Mouse (Mus musculus): ENCODE results near the gene Gm37240. TPM values are rescaled to one million over a fixed set of nuclear protein-coding genes. Genes with fewer than 3 reads are reported as not detected.

Gm37240 gene
- polyA plus RNA-seq, 1 experiment from 2014 or later = 12.7 TPM

DNA sequence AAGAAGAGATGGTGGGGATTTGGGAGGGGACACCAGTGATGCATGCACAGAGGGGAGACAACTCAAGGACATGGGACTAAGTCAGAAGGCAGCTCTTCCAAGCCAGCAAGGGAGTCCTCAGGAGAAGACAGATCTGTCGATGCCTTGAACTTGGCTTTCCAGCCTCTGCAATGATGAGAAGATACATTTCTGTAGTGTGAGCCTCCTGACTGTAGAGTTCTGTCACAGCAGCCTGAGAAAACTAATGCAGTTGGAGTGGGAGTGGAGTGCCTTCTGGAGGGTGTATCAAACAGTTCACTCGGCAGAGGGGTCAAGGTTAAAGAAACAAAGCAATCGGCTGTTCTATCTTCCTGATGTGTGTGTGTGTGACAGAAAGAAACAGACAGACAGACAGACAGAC, 546.8 kb downstream of the Gm37240 start:
- H3K36me3 ChIP-seq = no peaks in the 10 kb centered on the region
- peaks cover 22% of the 10 kb centered on the region for H3K4me1 ChIP-seq (replicated peaks)
- H3K4me2 ChIP-seq = no peak overlapping the region
- H3K27ac ChIP-seq = peak overlapping the region; percentile 16; the same call in 1 of the 2 replicates
- no peaks in the 10 kb centered on the region for H3K9me3 ChIP-seq (replicated peaks)
- no peaks in the 10 kb centered on the region for H3K27me3 ChIP-seq
- no peak overlapping the region for H3K9ac ChIP-seq
- WGBS = 40% methylated on average over 3 of the region's 3 CpGs
- no peak for ATAC-seq (replicated peaks; ENCODE audit: insufficient number of reproducible peaks, insufficient read depth, low FRiP score, low read depth)
- H3K4me3 ChIP-seq = no peak overlapping the region

DNA sequence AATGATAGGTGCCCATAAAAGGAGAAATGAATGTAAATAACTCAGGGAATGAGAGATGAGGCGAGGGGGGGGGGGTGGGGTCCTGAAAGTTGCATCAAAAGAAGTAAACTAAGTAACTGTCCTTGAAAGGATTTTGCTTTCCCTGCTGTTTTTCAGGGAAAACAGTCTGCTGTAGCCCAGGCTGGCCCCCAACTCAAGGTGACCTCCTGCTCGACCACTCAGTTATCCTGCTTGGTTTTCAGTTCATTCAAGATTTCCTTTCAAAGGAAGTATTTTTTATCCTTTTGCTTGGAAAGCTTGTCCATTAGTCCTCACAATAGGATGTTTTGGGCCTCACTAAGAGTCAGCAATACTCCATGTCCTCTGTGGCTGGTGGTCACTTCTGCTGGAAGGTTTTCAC, 547.4 kb downstream of the Gm37240 start:
- no peaks in the 10 kb centered on the region for H3K9me3 ChIP-seq (replicated peaks)
- H3K36me3 ChIP-seq = no peaks in the 10 kb centered on the region
- H3K9ac ChIP-seq = no peak overlapping the region
- no peak for ATAC-seq (replicated peaks; ENCODE audit: insufficient number of reproducible peaks, insufficient read depth, low FRiP score, low read depth)
- H3K27me3 ChIP-seq = no peaks in the 10 kb centered on the region
- peaks cover 22% of the 10 kb centered on the region for H3K4me1 ChIP-seq (replicated peaks)
- H3K4me2 ChIP-seq = no peak overlapping the region
- 70% methylated on average over 2 of the region's 2 CpGs for WGBS
- peak overlapping the region; percentile 16; the same call in 1 of the 2 replicates for H3K27ac ChIP-seq
- no peak overlapping the region for H3K4me3 ChIP-seq

DNA sequence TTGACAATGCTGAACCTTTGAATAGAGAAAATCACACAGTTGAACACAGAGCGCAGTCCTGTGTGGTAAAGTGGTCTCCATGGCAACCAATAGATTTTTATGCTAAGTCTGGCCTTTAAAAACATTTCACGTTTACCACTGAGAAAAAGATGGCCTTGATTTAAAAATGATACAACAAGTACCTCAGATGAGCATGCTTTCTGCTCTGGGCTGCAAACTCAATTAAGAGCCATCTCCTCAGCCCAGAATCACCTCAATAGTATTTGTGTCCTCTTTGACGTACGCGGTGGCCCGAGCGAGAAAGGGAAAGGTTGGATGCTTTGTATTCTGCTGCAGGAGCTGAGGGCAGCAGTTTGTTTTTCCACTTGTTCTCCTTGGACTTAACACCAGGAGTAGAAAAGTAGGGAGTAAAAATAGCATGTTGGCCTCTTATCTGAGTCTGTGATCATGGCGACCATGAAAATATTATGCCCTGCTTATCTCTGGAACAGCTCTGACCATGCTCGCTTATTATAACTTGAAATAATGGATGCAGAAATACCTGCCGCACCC, 548.0 kb downstream of the Gm37240 start:
- peak; percentile 59; the same call in 1 of the 2 replicates for ATAC-seq (replicated peaks; ENCODE audit: insufficient number of reproducible peaks, insufficient read depth, low FRiP score, low read depth)
- Histone ChIP-seq H3K27me3 (no peaks in the 10 kb centered on the region), H3K27ac (peak overlapping the region; percentile 62; the same call in 1 of the 2 replicates), H3K9me3 (replicated peaks) (no peaks in the 10 kb centered on the region), H3K4me2 (0 out of 2 replicates have a peak overlapping the region, but pooled peaks have one; percentile 3), H3K4me1 (replicated peaks) (peaks cover 22% of the 10 kb centered on the region), H3K36me3 (no peaks in the 10 kb centered on the region), H3K4me3 (no peak overlapping the region), H3K9ac (no peak overlapping the region)
- WGBS = 52% methylated on average over 10 of the region's 10 CpGs

GRCm38 (mm10) chr3:85338755-85339095, 548.6 kb downstream of the Gm37240 start:
- Histone ChIP-seq H3K27me3 (no peaks in the 10 kb centered on the region), H3K4me1 (replicated peaks) (peaks cover 22% of the 10 kb centered on the region), H3K27ac (0 out of 2 replicates have a peak overlapping the region, but pooled peaks have one; percentile 62), H3K4me3 (no peak overlapping the region), H3K9me3 (replicated peaks) (no peaks in the 10 kb centered on the region), H3K9ac (no peak overlapping the region), H3K36me3 (no peaks in the 10 kb centered on the region), H3K4me2 (no peak overlapping the region)
- ATAC-seq (replicated peaks; ENCODE audit: insufficient number of reproducible peaks, insufficient read depth, low FRiP score, low read depth) = no peak
- 85% methylated on average over 3 of the region's 3 CpGs for WGBS

DNA sequence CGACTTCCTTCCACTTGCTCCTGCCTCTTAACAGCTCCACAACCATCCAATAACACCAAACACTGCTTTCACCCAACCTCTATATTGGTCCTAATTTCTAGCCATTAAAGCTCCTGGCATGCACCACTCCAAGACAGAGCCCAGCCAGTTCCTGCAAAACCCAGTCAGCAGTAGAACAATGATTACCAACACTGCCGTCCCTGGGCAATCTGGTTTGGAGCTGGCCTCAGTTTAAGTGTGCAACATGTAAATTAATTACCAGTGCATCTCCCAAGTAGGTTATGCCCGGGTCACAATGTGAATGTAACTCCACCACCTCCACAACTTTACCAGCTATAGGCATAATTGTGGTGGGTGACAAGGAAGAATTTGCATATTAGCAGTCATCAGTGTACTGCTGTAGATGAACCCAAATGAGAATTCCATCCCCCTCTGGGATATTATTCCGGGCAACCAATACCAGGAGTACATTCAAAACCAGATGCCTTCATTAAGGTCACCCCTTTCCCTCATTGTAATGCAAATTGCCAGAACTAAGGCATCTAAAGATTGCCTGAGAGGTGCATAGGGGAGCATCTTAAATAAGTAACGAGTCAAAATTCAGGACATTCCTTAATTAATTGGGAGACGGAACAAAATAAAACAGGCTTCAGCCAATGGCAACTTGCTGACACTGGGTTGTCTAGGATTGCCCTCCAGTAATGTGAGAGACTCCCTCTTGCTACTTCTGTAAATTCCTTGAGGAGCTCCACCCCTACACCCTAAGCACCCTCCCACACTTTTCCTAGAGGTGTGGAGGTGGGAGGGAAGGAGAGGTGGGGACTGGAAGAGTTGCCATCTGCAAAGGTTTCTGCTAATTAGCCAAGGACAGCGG, 549.2 kb downstream of the Gm37240 start:
- Histone ChIP-seq H3K9ac (no peak overlapping the region), H3K9me3 (replicated peaks) (no peaks in the 10 kb centered on the region), H3K27me3 (no peaks in the 10 kb centered on the region), H3K4me2 (no peak overlapping the region), H3K4me1 (replicated peaks) (peaks cover 22% of the 10 kb centered on the region), H3K36me3 (no peaks in the 10 kb centered on the region), H3K27ac (no peak overlapping the region), H3K4me3 (no peak overlapping the region)
- ATAC-seq (replicated peaks; ENCODE audit: insufficient number of reproducible peaks, insufficient read depth, low FRiP score, low read depth) = no peak
- 83% methylated on average over 7 of the region's 7 CpGs for WGBS

DNA sequence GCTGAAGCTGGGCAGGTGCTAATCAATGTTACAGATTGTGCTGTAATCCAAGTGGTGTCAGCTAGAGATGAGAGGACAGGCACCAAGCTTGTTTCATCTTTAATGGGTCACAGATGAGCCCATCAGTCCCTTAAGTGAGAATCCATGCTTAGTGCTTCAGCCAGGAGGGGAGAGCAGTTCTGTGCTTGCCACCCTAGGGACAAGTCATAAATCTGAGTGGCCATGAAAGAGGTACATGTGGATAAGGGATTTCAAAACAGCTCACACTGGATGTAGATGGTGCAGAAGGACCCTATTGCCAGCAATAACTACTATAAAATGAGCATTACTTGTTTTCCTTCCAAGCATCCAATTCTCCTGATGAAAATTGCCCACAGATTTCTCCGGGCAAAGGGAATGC, 551.8 kb downstream of the Gm37240 start:
- H3K4me2 ChIP-seq = no peak overlapping the region

DNA sequence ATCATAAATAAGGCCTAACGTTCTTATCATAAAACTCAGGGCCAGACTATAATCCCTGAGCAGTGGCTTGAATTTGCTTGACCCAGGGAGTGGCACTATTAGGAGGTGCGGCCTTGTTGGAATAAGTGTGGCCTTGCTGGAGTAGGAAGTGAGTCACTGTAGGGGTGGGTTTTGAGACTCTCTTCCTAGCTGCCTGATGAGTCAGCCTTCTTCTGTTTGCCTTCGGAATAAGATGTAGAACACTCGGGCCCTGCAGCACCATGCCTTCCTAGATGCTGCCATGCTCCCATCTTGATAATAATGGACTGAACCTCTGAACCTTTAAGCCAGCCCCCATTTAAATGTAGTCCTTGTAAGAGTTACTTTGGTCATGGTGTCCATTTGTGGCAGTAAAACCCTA, 555.0 kb downstream of the Gm37240 start:
- Histone ChIP-seq H3K4me2 (no peak overlapping the region), H3K36me3 (no peaks in the 10 kb centered on the region), H3K27ac (no peak overlapping the region), H3K4me3 (no peak overlapping the region), H3K27me3 (no peaks in the 10 kb centered on the region), H3K9me3 (replicated peaks) (no peaks in the 10 kb centered on the region), H3K4me1 (replicated peaks) (no peaks in the 10 kb centered on the region), H3K9ac (no peak overlapping the region)
- 79% methylated on average over 4 of the region's 4 CpGs for WGBS
- ATAC-seq (replicated peaks; ENCODE audit: insufficient number of reproducible peaks, insufficient read depth, low FRiP score, low read depth) = no peak

More for the DNA sequence above, 551.8 kb downstream of the Gm37240 start:
- 91% methylated on average over 1 of the region's 1 CpGs for WGBS
- no peaks in the 10 kb centered on the region for H3K9me3 ChIP-seq (replicated peaks)
- H3K4me3 ChIP-seq = no peak overlapping the region
- H3K27ac ChIP-seq = no peak overlapping the region
- peaks cover 15% of the 10 kb centered on the region for H3K4me1 ChIP-seq (replicated peaks)
- no peak overlapping the region for H3K9ac ChIP-seq
- no peak for ATAC-seq (replicated peaks; ENCODE audit: insufficient number of reproducible peaks, insufficient read depth, low FRiP score, low read depth)
- H3K36me3 ChIP-seq = no peaks in the 10 kb centered on the region
- H3K27me3 ChIP-seq = no peaks in the 10 kb centered on the region

GRCm38 (mm10) chr3:85318256-85318655, 569.1 kb downstream of the Gm37240 start:
- Histone ChIP-seq H3K4me2 (no peak overlapping the region), H3K27me3 (no peaks in the 10 kb centered on the region), H3K27ac (no peak overlapping the region), H3K4me1 (replicated peaks) (0 out of 2 replicates have a peak, but pooled peaks cover 4% of the 10 kb centered on the region), H3K9me3 (replicated peaks) (no peaks in the 10 kb centered on the region), H3K9ac (no peak overlapping the region), H3K4me3 (no peak overlapping the region), H3K36me3 (no peaks in the 10 kb centered on the region)
- 84% methylated on average over 5 of the region's 5 CpGs for WGBS
- no peak for ATAC-seq (replicated peaks; ENCODE audit: insufficient number of reproducible peaks, insufficient read depth, low FRiP score, low read depth)

DNA sequence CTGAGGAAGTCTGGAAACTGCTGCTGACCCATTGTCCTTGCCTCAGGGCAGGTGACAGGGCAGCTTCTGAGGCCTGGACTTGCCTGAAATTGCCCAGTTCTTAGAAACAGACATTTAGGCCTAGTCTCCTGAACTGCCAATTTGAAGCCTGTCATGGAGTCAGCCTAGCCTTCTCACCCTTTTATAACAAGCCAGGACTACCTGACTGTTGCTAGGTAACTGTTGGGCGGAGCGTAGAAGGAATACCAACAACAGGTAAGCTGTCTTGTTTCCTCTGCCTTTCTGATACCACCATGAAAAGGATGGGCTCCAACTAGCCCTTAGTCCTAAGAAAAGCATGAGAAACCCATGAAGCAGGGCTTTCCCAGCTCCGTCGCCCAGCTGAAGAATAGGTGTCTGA, 570.0 kb downstream of the Gm37240 start:
- Histone ChIP-seq H3K9ac (no peak overlapping the region), H3K4me3 (no peak overlapping the region), H3K4me2 (no peak overlapping the region), H3K36me3 (no peaks in the 10 kb centered on the region), H3K27ac (no peak overlapping the region), H3K4me1 (replicated peaks) (0 out of 2 replicates have a peak, but pooled peaks cover 4% of the 10 kb centered on the region), H3K27me3 (no peaks in the 10 kb centered on the region), H3K9me3 (replicated peaks) (no peaks in the 10 kb centered on the region)
- 90% methylated on average over 4 of the region's 4 CpGs for WGBS
- ATAC-seq (replicated peaks; ENCODE audit: insufficient number of reproducible peaks, insufficient read depth, low FRiP score, low read depth) = no peak

DNA sequence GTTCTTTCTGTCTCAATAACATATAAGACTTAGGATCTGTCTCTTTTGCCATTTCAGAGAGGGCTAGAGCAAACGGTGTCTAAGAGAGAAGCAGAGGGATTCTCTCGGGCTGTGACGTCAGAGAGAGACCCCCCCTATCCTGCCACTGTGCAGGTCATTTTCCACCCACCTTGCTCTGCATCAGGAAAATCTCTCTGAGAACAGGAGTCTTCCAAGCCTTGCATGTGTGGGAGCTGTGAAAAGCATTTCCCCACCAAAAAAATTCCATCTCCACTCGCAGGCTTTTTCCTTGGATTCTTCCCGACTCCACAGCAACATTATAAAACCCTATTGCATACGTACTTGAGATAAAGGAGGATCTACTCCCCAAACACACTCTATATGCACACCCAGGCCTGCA, 572.4 kb downstream of the Gm37240 start:
- no peak for ATAC-seq (replicated peaks; ENCODE audit: insufficient number of reproducible peaks, insufficient read depth, low FRiP score, low read depth)
- no peaks in the 10 kb centered on the region for H3K9me3 ChIP-seq (replicated peaks)
- WGBS = 71% methylated on average over 6 of the region's 6 CpGs

GRCm38 (mm10) chr3:85313646-85314255, 573.6 kb downstream of the Gm37240 start:
- Histone ChIP-seq H3K4me3 (no peak overlapping the region), H3K9me3 (replicated peaks) (no peaks in the 10 kb centered on the region), H3K4me1 (replicated peaks) (0 out of 2 replicates have a peak, but pooled peaks cover 6% of the 10 kb centered on the region), H3K36me3 (no peaks in the 10 kb centered on the region), H3K9ac (no peak overlapping the region), H3K27me3 (no peaks in the 10 kb centered on the region), H3K4me2 (no peak overlapping the region), H3K27ac (no peak overlapping the region)
- no peak for ATAC-seq (replicated peaks; ENCODE audit: insufficient number of reproducible peaks, insufficient read depth, low FRiP score, low read depth)
- 39% methylated on average over 4 of the region's 4 CpGs for WGBS

More for the DNA sequence above, 572.4 kb downstream of the Gm37240 start:
- Histone ChIP-seq H3K4me1 (replicated peaks) (0 out of 2 replicates have a peak, but pooled peaks cover 6% of the 10 kb centered on the region), H3K4me2 (no peak overlapping the region), H3K9ac (no peak overlapping the region), H3K27me3 (no peaks in the 10 kb centered on the region), H3K4me3 (no peak overlapping the region), H3K27ac (no peak overlapping the region), H3K36me3 (no peaks in the 10 kb centered on the region)

All from heart, embryonic 15.5 days (tissue).